Mouse (Mus musculus): ENCODE results near the gene Rps2.
A peak's percentile ranks its signal among the peaks of the same experiment; 100 is the strongest.

The Rps2 gene

GRCm38 (mm10) chr17:24734513-24734912 lies 16.6 kb downstream of the Rps2 start:
- DNase-seq: no peak

GRCm38 (mm10) chr17:24735446-24735845 lies 17.5 kb downstream of the Rps2 start:
- no peak for DNase-seq

GRCm38 (mm10) chr17:24736330-24737051 lies 18.6 kb downstream of the Rps2 start, which contains the start of gene Msrb1:
Gene Msrb1, plus strand, starts transcription at chr17:24736642.
- DNase-seq: peak; percentile 95

GRCm38 (mm10) chr17:24737135-24737810 lies 19.4 kb downstream of the Rps2 start:
- DNase-seq: no peak

GRCm38 (mm10) chr17:24738238-24738637 lies 20.3 kb downstream of the Rps2 start:
- no peak for DNase-seq

GRCm38 (mm10) chr17:24739926-24740325 lies 22.0 kb downstream of the Rps2 start:
- DNase-seq: no peak

GRCm38 (mm10) chr17:24742307-24742706 lies 24.4 kb downstream of the Rps2 start:
- no peak for DNase-seq

GRCm38 (mm10) chr17:24743896-24744295 lies 26.0 kb downstream of the Rps2 start:
- no peak for DNase-seq

- no peak for DNase-seq
Observed at GRCm38 (mm10) chr17:24744381-24744780, 26.5 kb downstream of the Rps2 start.

GRCm38 (mm10) chr17:24745526-24746497 lies 27.9 kb downstream of the Rps2 start:
- no peak for DNase-seq

- DNase-seq: no peak
Observed at GRCm38 (mm10) chr17:24746986-24747385, 29.1 kb downstream of the Rps2 start.

GRCm38 (mm10) chr17:24751528-24751927 lies 33.6 kb downstream of the Rps2 start:
- no peak for DNase-seq

GRCm38 (mm10) chr17:24752415-24753394 lies 34.8 kb downstream of the Rps2 start, which contains the start of gene Hs3st6:
Gene Hs3st6, plus strand, starts transcription at chr17:24752988.
- no peak for DNase-seq

- no peak for DNase-seq
Observed at GRCm38 (mm10) chr17:24757394-24757793, 39.5 kb downstream of the Rps2 start.

- no peak for DNase-seq
Observed at GRCm38 (mm10) chr17:24761121-24761520, 43.2 kb downstream of the Rps2 start.

- no peak for DNase-seq
Observed at GRCm38 (mm10) chr17:24765016-24765905, 47.3 kb downstream of the Rps2 start.

GRCm38 (mm10) chr17:24766266-24766875 lies 48.5 kb downstream of the Rps2 start:
- DNase-seq: no peak

GRCm38 (mm10) chr17:24769146-24769545 lies 51.2 kb downstream of the Rps2 start:
- no peak for DNase-seq

Measured in cerebellum, adult 11-12 months (tissue).